Mouse (Mus musculus): ENCODE data around the gene AI464131. TPM values are rescaled to one million over a fixed set of nuclear protein-coding genes. Genes with fewer than 3 reads are reported as not detected.

AI464131 gene
- polyA plus RNA-seq (2012; rRNA removed; ENCODE audit: low replicate concordance), result 27.6 and 30.7 TPM in 2 replicates

DNA sequence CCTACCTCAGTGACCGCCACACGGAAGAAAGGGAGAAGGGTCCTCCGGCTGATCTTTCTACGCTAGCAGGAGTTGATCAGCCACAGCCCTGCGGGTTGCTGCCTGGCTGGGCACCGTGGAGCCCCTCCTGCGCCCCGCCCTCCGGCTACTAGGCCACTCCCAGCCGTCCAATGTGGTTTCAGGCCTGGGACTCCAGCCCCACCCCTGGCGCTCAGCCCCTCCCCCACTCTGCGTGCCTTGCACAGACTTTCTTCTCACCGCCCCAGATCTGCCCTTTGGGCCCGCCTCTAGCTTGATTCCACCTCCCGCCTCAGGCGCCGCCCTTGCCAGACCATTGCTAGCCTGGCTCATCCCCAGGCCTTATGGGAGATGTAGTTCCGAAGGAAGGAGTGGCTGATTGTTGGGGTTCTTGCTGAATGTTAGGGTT lies at the start of gene AI464131:
AI464131 (minus strand) TSS at position 91 of the 427 bp plus-strand sequence.

GRCm38 (mm10) chr4:41517233-41517632 lies 14.4 kb upstream of the AI464131 start, which contains the start of gene 1110017D15Rik:
Gene 1110017D15Rik (minus strand): TSS chr4:41517333.

GRCm38 (mm10) chr4:41464345-41465286 lies 38.3 kb downstream of the AI464131 start, which contains the start of the genes Kif24 and Nudt2:
Gene Kif24 (minus strand): TSS chr4:41464887.
Gene Nudt2 (plus strand): TSS chr4:41465151.

Other genes with a start within 250 kb of the AI464131 start
- 58.8 and 122 TPM in 2 replicates for gene Ubap2, start 227.9 kb downstream of the AI464131 start, polyA plus RNA-seq (2012; rRNA removed; ENCODE audit: low replicate concordance)
- gene Dcaf12, start 188.2 kb downstream of the AI464131 start, polyA plus RNA-seq (2012; rRNA removed; ENCODE audit: low replicate concordance), result 24.0 and 33.9 TPM in 2 replicates
- 20.2 and 39.6 TPM in 2 replicates for gene Ubap1, start 154.1 kb downstream of the AI464131 start, polyA plus RNA-seq (2012; rRNA removed; ENCODE audit: low replicate concordance)
- 0.57 and 0.96 TPM in 2 replicates for gene Kif24, start 38.2 kb downstream of the AI464131 start, polyA plus RNA-seq (2012; rRNA removed; ENCODE audit: low replicate concordance)
- 7.7 and 16.9 TPM in 2 replicates for gene Nudt2, start 37.9 kb downstream of the AI464131 start, polyA plus RNA-seq (2012; rRNA removed; ENCODE audit: low replicate concordance)
- gene 1110017D15Rik, start 14.3 kb upstream of the AI464131 start, polyA plus RNA-seq (2012; rRNA removed; ENCODE audit: low replicate concordance), result 0.11 and 0.49 TPM in 2 replicates
- gene Fam219a, start 66.5 kb upstream of the AI464131 start, polyA plus RNA-seq (2012; rRNA removed; ENCODE audit: low replicate concordance), result 20.6 and 53.7 TPM in 2 replicates
- gene Dnaic1, start 66.7 kb upstream of the AI464131 start, polyA plus RNA-seq (2012; rRNA removed; ENCODE audit: low replicate concordance), result 13.4 and 15.1 TPM in 2 replicates
- gene Enho, start 137.2 kb upstream of the AI464131 start, polyA plus RNA-seq (2012; rRNA removed; ENCODE audit: low replicate concordance), result 43.2 and 78.8 TPM in 2 replicates
- gene Cntfr, start 194.0 kb upstream of the AI464131 start, polyA plus RNA-seq (2012; rRNA removed; ENCODE audit: low replicate concordance), result 15.1 and 23.7 TPM in 2 replicates
- 119 and 149 TPM in 2 replicates for gene Il11ra1, start 196.9 kb upstream of the AI464131 start, polyA plus RNA-seq (2012; rRNA removed; ENCODE audit: low replicate concordance)
- gene Rpp25l, start 210.5 kb upstream of the AI464131 start, polyA plus RNA-seq (2012; rRNA removed; ENCODE audit: low replicate concordance), result 42.2 and 67.4 TPM in 2 replicates
- 42.8 and 57.2 TPM in 2 replicates for gene Dctn3, start 220.1 kb upstream of the AI464131 start, polyA plus RNA-seq (2012; rRNA removed; ENCODE audit: low replicate concordance)
- gene Arid3c, start 228.1 kb upstream of the AI464131 start, polyA plus RNA-seq (2012; rRNA removed; ENCODE audit: low replicate concordance), result not detected in 2 replicates

Measured in mammary gland, adult 2 months (tissue).